Mouse (Mus musculus): ENCODE results near the gene Eps15. TPM values are rescaled to one million over a fixed set of nuclear protein-coding genes. Genes with fewer than 3 reads are reported as not detected.
A peak's percentile ranks its signal among the peaks of the same experiment; 100 is the strongest.
"Not testable (repeated sequence)": the region's sequence is repeated elsewhere in the genome, so short reads cannot be mapped to it uniquely, and the experiment has no call there.

The Eps15 gene
- polyA plus RNA-seq, 1 experiment from 2014 or later: 68.8 TPM

GRCm38 (mm10) chr4:109343909-109344308, 63.8 kb downstream of the Eps15 start:
- Histone ChIP-seq H3K9ac (replicated peaks) (peak overlapping the region; percentile 50), H3K4me2 (peak overlapping the region; percentile 52), H3K4me3 (replicated peaks) (peak overlapping the region; percentile 54), H3K27me3 (replicated peaks) (no peaks in the 10 kb centered on the region), H3K4me1 (peaks cover 8% of the 10 kb centered on the region; the same call in 1 of the 2 replicates), H3K27ac (replicated peaks) (peak overlapping the region; percentile 79), H3K36me3 (no peaks in the 10 kb centered on the region), H3K9me3 (replicated peaks) (no peaks in the 10 kb centered on the region)
- peak; percentile 68 for ATAC-seq (ENCODE audit: low FRiP score)
- WGBS: 32% methylated on average over 5 of the region's 5 CpGs

- no peaks in the 10 kb centered on the region for H3K9me3 ChIP-seq (replicated peaks)
- H3K27me3 ChIP-seq (replicated peaks): no peaks in the 10 kb centered on the region
- peaks cover 56% of the 10 kb centered on the region for H3K36me3 ChIP-seq
- no peak overlapping the region for H3K9ac ChIP-seq (replicated peaks)
- ATAC-seq (ENCODE audit: low FRiP score): no peak
- no peaks in the 10 kb centered on the region for H3K4me1 ChIP-seq
- no peak overlapping the region for H3K27ac ChIP-seq (replicated peaks)
- no peak overlapping the region for H3K4me2 ChIP-seq
- WGBS: 85% methylated on average over 1 of the region's 1 CpGs
- no peak overlapping the region for H3K4me3 ChIP-seq (replicated peaks)
Observed at GRCm38 (mm10) chr4:109378107-109378506, 98.0 kb downstream of the Eps15 start.

- WGBS: 52% methylated on average over 2 of the region's 2 CpGs
- Histone ChIP-seq H3K9me3 (replicated peaks) (no peaks in the 10 kb centered on the region), H3K4me2 (no peak overlapping the region), H3K4me1 (no peaks in the 10 kb centered on the region), H3K9ac (replicated peaks) (no peak overlapping the region), H3K4me3 (replicated peaks) (no peak overlapping the region), H3K36me3 (peaks cover 31% of the 10 kb centered on the region), H3K27ac (replicated peaks) (no peak overlapping the region), H3K27me3 (replicated peaks) (no peaks in the 10 kb centered on the region)
- ATAC-seq (ENCODE audit: low FRiP score): no peak
Observed at GRCm38 (mm10) chr4:109382457-109382856, 102.4 kb downstream of the Eps15 start.

GRCm38 (mm10) chr4:109385599-109385998, 105.5 kb downstream of the Eps15 start:
- 31% methylated on average over 4 of the region's 4 CpGs for WGBS
- Histone ChIP-seq H3K4me1 (no peaks in the 10 kb centered on the region), H3K4me3 (replicated peaks) (no peak overlapping the region), H3K27me3 (replicated peaks) (no peaks in the 10 kb centered on the region), H3K9ac (replicated peaks) (no peak overlapping the region), H3K27ac (replicated peaks) (no peak overlapping the region), H3K36me3 (peaks cover 16% of the 10 kb centered on the region), H3K9me3 (replicated peaks) (no peaks in the 10 kb centered on the region), H3K4me2 (no peak overlapping the region)
- ATAC-seq (ENCODE audit: low FRiP score): no peak

- H3K36me3 ChIP-seq: no peaks in the 10 kb centered on the region
- no peak overlapping the region for H3K4me3 ChIP-seq (replicated peaks)
- H3K9me3 ChIP-seq (replicated peaks): no peaks in the 10 kb centered on the region
- H3K27ac ChIP-seq (replicated peaks): no peak overlapping the region
- H3K27me3 ChIP-seq (replicated peaks): no peaks in the 10 kb centered on the region
- WGBS: 87% methylated on average over 6 of the region's 6 CpGs
- H3K4me1 ChIP-seq: peaks cover 8% of the 10 kb centered on the region; the same call in 1 of the 2 replicates
- H3K4me2 ChIP-seq: no peak overlapping the region
- H3K9ac ChIP-seq (replicated peaks): no peak overlapping the region
- no peak for ATAC-seq (ENCODE audit: low FRiP score)
Observed at GRCm38 (mm10) chr4:109393229-109393779, 113.2 kb downstream of the Eps15 start.

- ATAC-seq (ENCODE audit: low FRiP score): peak; percentile 42; the same call in 1 of the 2 replicates
Observed at GRCm38 (mm10) chr4:109393902-109394301, 113.8 kb downstream of the Eps15 start.

GRCm38 (mm10) chr4:109394314-109395074, 114.4 kb downstream of the Eps15 start:
- ATAC-seq (ENCODE audit: low FRiP score): 0 out of 2 replicates have a peak, but pooled peaks have one; percentile 18
- WGBS: 37% methylated on average over 13 of the region's 13 CpGs
- 0 out of 2 replicates have a peak overlapping the region, but pooled peaks have one; percentile 14 for H3K9ac ChIP-seq (replicated peaks)
- H3K4me1 ChIP-seq: peaks cover 8% of the 10 kb centered on the region; the same call in 1 of the 2 replicates
- H3K36me3 ChIP-seq: no peaks in the 10 kb centered on the region
- peak overlapping the region; percentile 52 for H3K4me2 ChIP-seq
- peak overlapping the region; percentile 13; the same call in 1 of the 2 replicates for H3K4me3 ChIP-seq (replicated peaks)
- no peaks in the 10 kb centered on the region for H3K27me3 ChIP-seq (replicated peaks)
- no peak overlapping the region for H3K27ac ChIP-seq (replicated peaks)
- no peaks in the 10 kb centered on the region for H3K9me3 ChIP-seq (replicated peaks)

More at GRCm38 (mm10) chr4:109393902-109394301, 113.8 kb downstream of the Eps15 start:
- Histone ChIP-seq H3K27me3 (replicated peaks) (no peaks in the 10 kb centered on the region), H3K27ac (replicated peaks) (no peak overlapping the region), H3K4me1 (peaks cover 8% of the 10 kb centered on the region; the same call in 1 of the 2 replicates), H3K9ac (replicated peaks) (0 out of 2 replicates have a peak overlapping the region, but pooled peaks have one; percentile 14), H3K4me3 (replicated peaks) (peak overlapping the region; percentile 13; the same call in 1 of the 2 replicates), H3K36me3 (no peaks in the 10 kb centered on the region), H3K4me2 (peak overlapping the region; percentile 52), H3K9me3 (replicated peaks) (no peaks in the 10 kb centered on the region)
- 16% methylated on average over 13 of the region's 13 CpGs for WGBS

- Histone ChIP-seq H3K4me2 (no peak overlapping the region), H3K9ac (replicated peaks) (no peak overlapping the region), H3K27ac (replicated peaks) (no peak overlapping the region), H3K9me3 (replicated peaks) (no peaks in the 10 kb centered on the region), H3K4me1 (no peaks in the 10 kb centered on the region), H3K27me3 (replicated peaks) (0 out of 2 replicates have a peak, but pooled peaks cover 3% of the 10 kb centered on the region), H3K4me3 (replicated peaks) (no peak overlapping the region), H3K36me3 (no peaks in the 10 kb centered on the region)
- ATAC-seq (ENCODE audit: low FRiP score): no peak
- 74% methylated on average over 10 of the region's 10 CpGs for WGBS
Observed at GRCm38 (mm10) chr4:109400366-109400980, 120.4 kb downstream of the Eps15 start.

GRCm38 (mm10) chr4:109401176-109401689, 121.2 kb downstream of the Eps15 start:
- Histone ChIP-seq H3K27me3 (replicated peaks) (0 out of 2 replicates have a peak, but pooled peaks cover 3% of the 10 kb centered on the region), H3K9me3 (replicated peaks) (no peaks in the 10 kb centered on the region), H3K4me1 (peaks cover 6% of the 10 kb centered on the region), H3K4me2 (no peak overlapping the region), H3K36me3 (no peaks in the 10 kb centered on the region), H3K4me3 (replicated peaks) (no peak overlapping the region), H3K27ac (replicated peaks) (no peak overlapping the region), H3K9ac (replicated peaks) (no peak overlapping the region)
- WGBS: 74% methylated on average over 5 of the region's 5 CpGs
- no peak for ATAC-seq (ENCODE audit: low FRiP score)

GRCm38 (mm10) chr4:109404908-109405307, 124.8 kb downstream of the Eps15 start:
- H3K27ac ChIP-seq (replicated peaks); H3K36me3 ChIP-seq; H3K27me3 ChIP-seq (replicated peaks); H3K9ac ChIP-seq (replicated peaks); ATAC-seq (ENCODE audit: low FRiP score); H3K4me2 ChIP-seq; H3K9me3 ChIP-seq (replicated peaks); H3K4me3 ChIP-seq (replicated peaks): not testable (repeated sequence)
- H3K4me1 ChIP-seq: peaks cover 20% of the 10 kb centered on the region
- WGBS: 88% methylated on average over 3 of the region's 3 CpGs

- no peak overlapping the region for H3K4me2 ChIP-seq
- ATAC-seq (ENCODE audit: low FRiP score): no peak
Observed at GRCm38 (mm10) chr4:109405415-109405814, 125.3 kb downstream of the Eps15 start.

More at GRCm38 (mm10) chr4:109405415-109405814, 125.3 kb downstream of the Eps15 start:
- Histone ChIP-seq H3K4me1 (peaks cover 20% of the 10 kb centered on the region), H3K36me3 (no peaks in the 10 kb centered on the region), H3K27me3 (replicated peaks) (0 out of 2 replicates have a peak, but pooled peaks cover 3% of the 10 kb centered on the region), H3K27ac (replicated peaks) (no peak overlapping the region), H3K4me3 (replicated peaks) (no peak overlapping the region), H3K9ac (replicated peaks) (no peak overlapping the region), H3K9me3 (replicated peaks) (no peaks in the 10 kb centered on the region)
- WGBS: 40% methylated on average over 8 of the region's 8 CpGs
